Mouse (Mus musculus) v-Abl transformed pro-B cells (cell line): Measurements from ENCODE around the gene Akap8.

Source experiments
- in situ Hi-C, 2 experiments: fragments of 400-800 bp; cut with MboI; formaldehyde crosslinking; loops; one replicate each; pipeline ENCODE4 v1.15.1; 2025; ENCODE audit not compliant: unreplicated experiment in 2 of 2

Akap8 gene

DNA sequence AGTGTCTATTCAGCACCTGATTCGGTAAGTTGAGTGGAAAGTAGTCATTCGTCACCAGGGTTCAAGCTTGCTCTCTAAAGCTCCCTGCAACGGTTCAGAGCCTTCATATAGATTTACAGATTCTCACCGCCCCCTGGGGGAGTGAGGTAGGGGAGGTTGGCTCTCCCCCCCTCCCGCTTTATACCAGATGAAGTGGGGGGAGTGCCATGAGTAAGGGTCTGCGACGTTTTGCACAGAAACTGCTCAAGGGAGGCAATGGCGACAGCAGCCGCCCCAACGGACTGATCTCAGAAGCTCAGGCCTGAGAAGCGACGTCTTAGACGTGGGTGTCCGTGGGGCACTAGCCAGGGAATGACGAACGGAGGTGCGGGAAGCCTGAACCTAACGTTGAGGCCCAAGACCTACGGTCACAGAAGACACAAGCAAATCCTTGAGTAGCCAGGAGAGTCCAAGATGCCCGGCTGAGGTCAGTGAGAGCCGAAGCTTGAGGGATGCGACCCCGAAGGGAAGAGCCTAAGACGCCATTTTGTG is 28.9 kb upstream of the Akap8 start:
- in situ Hi-C loops = loop anchor here (5.0 to 10.0 kb wide), 3 partner anchors 82 to 335 kb away; partner anchors contain the start of gene Cyp4f15 (in 1 of the 2)

DNA sequence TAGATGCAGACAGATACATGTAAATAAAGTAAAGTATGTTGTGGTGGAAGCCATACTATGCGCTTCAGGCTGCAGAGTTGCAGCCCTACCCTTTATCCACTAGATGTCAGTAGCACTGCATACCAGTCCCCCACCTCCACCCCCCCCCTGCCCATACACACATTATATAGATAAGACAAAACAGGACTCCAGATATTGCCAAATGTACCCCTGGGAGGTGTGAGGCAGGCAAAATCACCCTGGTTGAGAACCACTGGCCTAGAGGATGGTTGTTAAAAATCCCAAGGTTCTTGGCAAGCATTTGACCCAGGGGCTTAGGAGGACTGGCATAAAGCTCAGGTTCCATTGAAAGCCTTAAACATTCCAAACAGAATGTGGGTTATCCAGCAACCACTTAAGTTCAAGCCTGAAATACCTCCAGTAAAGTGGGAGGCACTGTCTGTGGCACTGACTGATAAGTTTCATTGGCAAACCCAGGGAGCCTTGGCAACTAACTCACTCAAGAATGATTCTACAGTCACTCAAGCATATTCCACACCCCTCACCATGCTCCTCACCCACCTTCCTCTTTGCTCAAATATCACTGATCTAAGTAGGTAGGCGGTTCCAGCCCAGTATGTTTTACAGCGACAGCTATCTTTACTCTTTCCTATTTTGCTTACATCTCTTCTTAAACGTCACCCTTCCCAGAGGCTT is 28.1 kb upstream of the Akap8 start:
- in situ Hi-C loops = loop anchor here (10.0 kb wide), 2 partner anchors 146 to 336 kb away; partner anchors contain the start of gene Cyp4f15 (in 1 of the 2)

DNA sequence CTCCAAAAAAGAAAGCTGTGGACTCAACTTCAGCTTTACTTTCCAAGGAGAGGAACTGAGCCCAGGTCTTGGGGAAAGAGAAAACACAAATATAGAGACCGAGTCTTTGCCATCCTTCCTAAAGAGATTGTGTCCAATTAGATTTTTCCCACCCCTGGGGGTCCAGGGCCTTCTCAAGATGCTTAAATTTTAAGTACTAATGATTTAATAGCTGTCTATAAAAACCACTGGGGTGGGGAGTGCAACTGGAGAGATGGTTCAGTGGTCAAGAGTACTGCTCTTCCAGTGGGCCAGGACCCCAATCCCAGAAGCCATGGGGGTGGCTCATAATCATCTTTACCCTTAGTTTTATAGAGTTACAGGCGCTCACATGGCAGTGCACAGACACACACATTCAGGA is 27.4 kb upstream of the Akap8 start:
- in situ Hi-C loops = loop anchor here (10.0 kb wide), 2 partner anchors 146 to 336 kb away; partner anchors contain the start of gene Cyp4f15 (in 1 of the 2)

DNA sequence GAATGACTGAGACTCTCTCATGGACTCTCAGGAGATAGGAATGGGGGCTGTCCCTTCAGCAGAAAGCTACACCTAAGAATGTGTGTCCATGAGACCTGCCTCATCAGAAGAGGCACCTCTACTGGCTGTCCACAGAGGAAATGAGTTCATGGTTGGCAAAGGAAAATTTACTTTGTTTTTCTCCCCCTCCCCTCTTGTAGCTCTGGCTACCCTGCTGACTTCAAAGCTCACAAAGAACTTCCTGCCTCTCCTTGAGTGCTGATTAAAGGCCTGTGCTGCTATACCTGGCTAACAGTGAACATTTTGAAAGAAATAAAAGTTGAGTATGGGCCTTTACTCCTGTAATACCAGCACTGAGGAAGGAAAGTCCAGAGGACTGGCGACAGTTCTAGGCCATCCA is 20.1 kb upstream of the Akap8 start:
- in situ Hi-C loops = loop anchor here (5.0 to 10.0 kb wide), 4 partner anchors 91 to 344 kb away; partner anchors contain the start of gene Cyp4f15 (in 1 of the 2)

DNA sequence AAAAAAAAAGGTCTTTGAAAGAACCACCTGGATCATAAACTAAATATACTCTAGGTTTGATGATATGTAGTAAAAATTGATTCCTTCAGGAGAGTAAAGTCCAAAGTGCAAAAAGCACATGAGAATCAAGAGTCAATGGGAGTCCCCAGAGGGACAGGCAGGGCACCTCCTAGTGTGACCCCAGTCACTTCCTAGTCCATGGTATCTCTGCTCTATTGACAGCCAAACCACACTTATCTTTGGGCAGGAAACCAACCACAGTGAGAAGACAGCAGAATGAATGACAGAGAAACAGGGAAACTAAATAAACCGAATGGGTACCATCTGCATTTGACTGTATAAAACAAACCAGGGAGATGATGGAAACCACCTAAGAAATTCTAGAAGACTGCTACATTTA is 19.1 kb upstream of the Akap8 start:
- in situ Hi-C loops = loop anchor here (5.0 to 10.0 kb wide), 4 partner anchors 92 to 345 kb away; partner anchors contain the start of gene Cyp4f15 (in 1 of the 2)

DNA sequence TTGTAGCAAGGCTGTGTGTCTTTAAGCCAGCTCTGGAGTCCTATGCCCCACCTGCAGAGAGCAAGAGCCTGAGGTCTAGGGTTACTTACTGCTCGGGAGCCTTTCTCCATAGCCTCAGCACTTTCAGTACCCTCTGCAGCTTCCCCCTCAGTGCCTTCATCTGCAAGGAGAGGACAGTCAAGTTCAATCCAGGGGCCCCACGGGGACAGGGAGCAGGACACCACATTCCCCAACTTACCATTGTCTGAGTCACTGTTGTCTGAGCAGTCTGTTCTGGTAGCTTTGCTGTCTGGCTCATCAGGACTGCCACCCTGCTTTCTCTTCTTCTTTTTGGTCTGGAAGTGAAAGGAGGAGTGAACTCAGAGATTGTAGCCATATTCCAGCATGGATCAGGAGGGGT is 14.8 kb upstream of the Akap8 start:
- in situ Hi-C loops = no loop called here

DNA sequence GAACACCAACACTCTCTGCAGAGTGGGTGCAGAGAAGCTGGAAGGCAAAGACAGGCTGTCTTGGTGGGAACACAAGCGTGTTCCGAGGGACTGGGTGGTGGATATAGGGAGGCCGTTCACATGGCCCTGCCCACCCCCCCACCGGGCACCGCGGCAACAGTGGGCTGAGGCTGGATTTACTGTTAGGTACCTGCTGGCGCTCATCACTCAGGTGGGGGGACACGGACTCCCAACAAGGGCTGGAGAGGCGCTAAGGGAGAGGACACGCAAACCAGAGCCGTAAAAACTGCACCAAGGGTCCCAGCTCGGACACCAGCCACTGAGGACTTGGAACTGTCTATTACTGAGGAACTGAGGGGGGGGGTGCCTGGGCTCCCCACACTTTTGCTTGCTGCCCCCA is 13.9 kb upstream of the Akap8 start:
- in situ Hi-C loops = no loop called here

DNA sequence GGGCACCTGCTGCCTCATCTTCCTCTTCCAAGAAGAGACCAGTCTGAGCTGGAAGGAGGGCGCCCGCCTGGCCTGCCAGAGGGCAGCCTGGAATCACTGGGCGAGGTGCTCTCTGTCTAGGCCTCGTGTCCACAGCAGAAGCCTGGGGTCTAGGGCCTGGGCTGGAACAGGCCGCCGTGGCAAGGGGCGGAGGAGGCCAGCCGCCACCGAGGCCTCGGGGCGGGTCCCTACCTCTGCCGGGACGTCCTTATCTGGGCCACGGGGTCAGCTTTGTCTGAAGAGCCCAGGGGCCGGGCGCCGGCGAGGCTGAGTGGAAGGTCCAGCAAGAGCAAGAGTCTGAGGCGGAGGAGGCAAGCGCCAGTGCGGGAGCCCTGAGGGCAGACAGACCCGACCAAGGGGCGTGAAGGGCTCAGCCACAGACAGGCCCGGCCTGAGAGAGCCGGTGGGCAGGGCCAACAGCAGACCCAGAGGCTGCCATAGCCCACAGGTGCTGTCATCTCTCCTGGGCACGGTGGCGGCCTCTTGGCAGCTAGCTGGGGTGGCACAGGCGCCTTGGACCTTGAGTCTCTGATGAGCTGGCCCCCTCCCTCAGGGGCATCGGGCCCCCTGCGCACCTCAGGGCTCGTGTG is 12.8 kb upstream of the Akap8 start:
- in situ Hi-C loops = no loop called here

DNA sequence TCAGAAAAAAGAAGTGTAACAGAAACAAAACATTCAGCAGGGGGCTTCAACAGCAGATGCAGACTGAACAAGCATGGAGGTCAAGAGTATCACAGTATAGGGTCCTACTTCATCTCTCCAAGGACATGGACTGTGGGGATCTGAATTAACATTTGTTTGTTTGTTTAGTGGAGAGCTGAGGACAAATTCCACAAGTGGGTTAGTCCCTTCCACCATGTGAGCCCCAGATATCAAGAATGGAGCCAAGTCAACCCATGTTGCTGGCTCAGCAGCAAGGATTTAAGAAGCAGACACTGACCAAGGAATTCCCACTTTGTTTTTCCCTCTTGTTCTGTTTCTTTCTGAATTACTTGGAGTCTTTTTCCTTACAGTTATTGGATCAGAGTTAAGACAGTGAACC is 6.5 kb upstream of the Akap8 start:
- in situ Hi-C loops = no loop called here

DNA sequence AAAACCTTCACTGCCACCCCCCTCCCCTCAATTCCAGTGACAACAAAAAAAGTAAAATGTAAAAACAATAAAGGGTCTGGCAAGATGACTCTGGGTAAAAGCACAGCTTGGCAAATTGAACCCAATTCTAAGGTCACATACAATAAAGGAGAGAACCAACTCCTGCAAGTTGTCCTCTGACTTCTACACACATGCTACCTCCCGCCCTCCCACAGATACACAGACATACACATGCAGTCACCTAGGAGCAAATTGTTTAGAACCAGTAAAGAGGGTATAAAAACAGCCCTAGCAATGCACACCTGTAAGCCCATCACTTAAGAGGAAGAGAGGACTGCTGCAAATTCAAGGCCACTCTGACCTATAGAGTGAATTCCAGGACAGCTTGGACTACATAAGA is 1.8 kb upstream of the Akap8 start:
- in situ Hi-C loops = no loop called here

DNA sequence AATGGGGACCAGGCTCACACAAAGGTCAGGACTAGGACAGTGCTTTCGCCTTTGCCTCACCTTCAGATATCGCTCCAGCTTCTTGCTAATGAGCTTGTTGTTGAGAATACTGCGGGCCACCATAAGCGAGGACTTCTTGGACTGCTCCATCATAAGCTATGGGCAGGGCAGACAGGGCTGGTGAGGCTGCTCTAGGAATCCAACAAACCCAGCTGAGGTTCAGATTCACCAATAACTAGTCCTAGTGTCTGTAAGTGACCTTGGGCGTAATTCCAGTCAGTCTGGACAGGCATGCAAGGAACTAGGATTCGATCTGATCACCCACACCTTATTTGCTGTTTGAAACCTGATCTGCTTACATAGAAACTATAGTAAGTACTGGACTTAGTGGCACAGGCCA is 798 bp upstream of the Akap8 start:
- in situ Hi-C loops = no loop called here

DNA sequence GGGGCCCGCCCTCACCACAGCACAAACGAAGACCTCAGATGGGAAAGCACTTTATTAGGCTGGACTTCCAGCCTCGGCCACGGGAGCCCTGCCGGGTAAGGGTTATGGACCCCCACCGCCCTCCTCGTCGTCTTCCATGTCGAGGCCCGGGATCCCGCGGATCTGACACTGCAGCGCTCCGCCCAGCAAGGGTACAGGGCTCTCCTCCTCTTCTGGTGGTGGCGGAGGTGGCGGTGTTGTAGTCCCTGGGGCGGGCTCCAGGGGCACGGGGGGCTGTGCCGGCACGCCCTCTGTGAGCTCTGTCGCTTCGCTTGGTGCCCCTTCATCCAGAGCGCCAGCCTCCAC is 324 bp upstream of the Akap8 start:
- in situ Hi-C loops = no loop called here

DNA sequence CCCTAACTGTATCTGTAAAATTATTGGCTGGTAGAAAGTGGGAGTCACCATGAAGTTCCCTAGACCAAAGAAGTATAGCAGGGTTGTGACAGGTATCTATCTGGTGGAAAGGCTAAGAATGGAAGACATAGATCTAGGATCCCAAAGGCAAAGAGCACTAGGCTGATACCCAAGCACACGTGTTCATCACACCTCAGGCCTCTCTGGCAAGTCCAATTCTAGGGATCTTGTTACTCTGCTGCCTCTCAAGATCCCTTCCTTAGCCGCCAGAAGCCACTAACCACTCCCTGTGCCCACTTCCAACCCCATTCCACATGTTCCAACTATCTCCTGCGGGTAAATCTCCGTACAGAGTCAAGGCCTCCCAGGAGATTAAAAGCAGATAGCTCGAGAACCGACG is 1.1 kb downstream of the Akap8 start:
- in situ Hi-C loops = no loop called here

DNA sequence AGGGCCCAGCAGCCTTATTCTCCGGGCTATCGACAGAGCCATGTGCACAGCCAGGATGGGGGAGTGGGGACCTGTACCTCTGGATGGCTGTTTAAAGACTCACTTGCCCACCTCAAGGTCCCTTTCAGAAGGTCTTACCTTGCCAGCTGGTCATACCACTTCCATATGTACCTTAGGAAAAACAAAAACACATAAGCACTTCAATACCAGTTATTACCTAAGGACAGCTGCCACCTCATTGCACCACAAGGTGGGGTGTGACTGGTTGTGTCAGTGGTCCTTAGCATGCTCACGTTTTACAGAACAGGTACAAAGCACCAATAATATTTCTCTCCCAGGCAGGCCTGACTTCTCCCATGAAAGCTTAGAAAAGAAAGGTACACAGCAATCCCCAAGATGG is 3.3 kb downstream of the Akap8 start:
- in situ Hi-C loops = no loop called here

DNA sequence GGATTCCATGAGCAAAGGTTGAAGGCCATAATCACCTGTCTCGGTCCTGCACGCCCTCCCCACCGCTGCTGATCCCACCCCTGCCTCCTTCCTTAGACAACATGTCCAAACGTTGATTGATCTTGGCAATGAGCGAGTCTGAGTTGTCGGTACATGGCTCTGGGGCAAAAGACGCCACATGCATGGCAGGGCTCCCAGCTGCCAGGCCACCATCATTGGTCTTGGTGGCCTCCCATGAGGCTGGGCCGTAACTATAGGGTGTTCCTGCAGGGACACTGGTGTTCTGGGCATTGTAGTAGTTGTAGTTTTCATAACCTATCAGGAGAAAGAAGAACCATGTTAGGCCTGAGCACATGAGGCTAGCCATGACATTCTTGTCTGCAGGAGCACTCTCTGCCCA is 4.0 kb downstream of the Akap8 start:
- in situ Hi-C loops = no loop called here

DNA sequence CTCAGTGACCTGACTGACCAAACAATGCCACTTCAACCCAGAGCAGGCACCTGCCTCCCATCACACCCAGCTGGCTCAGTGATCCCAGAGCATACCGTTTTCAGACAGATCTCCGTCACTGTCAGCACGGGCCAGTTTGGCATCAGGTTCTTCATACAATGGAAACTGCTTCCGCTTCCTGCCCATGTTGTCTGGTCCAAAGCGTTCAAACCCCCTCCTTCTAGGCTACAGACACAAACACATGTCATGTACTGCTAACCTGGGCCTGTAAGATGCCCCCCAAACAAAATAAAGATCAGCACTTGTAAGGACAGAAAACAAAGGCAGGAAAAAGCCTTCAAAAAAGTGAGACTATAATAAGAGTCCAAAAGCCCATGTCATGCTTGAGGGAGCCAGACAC is 5.5 kb downstream of the Akap8 start:
- in situ Hi-C loops = no loop called here

DNA sequence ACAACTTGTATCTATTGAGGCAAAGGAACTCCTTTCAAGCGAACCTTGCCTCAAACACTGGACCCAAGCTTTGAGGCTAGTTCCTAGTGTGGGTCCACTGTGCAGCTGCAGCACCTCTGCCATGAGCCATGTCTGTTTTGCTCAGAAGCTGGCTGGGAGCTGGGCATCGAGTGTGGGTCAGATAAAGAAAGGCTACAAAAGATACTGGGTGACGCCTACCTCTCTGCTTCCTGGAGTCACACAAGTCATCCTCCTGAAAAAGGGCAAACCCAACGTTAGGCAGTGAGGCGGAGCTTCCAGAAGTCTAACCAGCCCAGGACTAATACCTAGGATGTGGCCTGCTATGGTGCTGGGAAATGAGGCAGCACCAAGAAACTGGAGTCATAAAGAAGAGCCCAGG is 7.1 kb downstream of the Akap8 start:
- in situ Hi-C loops = no loop called here

DNA sequence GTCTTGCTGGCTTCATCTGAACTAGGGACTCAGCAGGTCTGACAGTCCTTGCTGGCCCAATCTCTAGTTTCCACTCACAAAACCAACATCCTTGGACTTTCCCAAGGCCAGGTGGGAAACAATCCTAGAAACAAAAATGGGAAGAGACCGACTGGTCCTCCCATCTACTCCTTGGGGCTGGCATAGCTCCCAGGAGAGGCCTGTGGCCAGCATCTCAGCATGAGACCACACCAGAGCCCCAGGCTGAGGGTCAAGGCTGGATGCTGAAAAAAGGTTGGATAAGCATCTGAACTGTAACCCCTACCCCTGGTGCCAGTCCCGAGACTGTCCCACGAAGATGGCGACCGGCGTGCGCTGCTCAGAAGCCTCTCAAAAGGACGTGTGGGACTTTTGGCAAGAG is 8.2 kb downstream of the Akap8 start:
- in situ Hi-C loops = no loop called here

DNA sequence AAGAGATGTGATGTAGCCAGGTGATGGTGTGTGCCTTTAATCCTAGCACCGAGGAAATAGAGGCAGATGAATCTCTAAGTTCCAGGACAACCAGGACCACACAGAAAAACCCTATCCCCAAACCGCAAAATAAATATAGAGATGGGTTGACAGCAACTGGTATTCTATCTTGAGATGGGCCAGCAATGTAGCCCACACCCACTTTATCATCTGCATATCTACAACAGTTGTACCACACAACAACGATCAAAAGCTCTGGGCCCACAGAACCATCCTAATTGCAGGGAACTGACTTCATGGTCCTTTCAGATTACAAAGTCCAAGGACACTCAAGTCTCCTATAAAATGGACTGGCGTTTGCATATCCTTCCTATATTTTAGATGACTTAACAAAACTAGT is 13.1 kb downstream of the Akap8 start:
- in situ Hi-C loops = no loop called here

DNA sequence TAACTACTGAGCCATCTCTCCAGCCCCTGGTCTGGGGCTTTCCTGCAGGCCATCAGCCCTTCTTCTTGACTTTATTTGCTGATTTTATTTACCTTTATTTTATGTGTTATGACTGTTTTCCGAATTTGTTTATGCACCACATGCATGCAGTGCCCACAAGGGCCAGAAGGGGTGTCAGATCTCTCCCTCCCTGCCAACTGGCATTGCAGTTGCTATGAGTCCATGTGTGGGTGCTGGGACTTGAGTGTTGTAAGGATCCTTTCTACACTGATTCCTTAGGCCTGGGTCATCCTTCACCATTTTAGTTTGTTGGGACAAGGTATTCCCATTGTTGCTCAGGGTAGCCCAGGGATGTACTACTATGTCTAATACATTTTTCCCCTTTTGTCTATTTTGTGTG is 22.9 kb downstream of the Akap8 start:
- in situ Hi-C loops = no loop called here

DNA sequence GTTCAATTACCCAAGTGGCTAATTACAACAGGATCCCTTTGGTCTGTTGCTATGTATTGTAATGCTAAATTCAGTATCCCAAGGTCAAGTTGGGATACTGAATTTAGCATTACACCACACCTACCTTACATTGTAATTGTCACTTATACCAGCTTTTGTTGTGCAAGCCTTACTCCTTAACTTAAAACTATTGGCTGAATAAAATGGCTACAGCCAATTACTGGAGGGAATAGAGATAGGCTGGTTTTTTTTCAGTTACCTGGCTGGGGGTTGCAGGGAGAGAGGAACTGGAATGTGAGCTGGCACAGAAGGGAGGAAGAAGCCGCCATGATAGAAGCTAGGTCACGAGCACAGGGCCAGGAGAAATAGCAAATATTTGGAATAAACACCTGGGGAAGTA is 25.1 kb downstream of the Akap8 start:
- in situ Hi-C loops = no loop called here

DNA sequence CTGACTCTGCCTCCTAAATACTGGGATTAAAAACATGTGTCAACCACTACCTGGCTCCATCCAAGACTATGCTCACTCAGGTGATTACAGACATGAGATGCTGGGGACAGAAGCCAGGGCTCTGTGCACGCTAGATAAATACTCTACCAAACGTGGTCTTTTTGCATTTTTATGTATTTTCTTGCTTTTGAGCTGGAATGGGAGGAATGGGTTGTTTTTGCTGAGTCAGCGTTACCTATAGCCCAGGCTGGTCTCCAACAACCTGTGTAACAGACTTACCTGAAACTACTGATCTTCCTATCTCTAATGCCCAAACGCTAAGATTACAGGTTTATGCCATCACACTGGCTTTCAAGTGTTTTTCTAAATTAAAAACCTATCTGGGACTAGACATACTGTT is 25.9 kb downstream of the Akap8 start:
- in situ Hi-C loops = no loop called here
